In the genomic region with DNA sequence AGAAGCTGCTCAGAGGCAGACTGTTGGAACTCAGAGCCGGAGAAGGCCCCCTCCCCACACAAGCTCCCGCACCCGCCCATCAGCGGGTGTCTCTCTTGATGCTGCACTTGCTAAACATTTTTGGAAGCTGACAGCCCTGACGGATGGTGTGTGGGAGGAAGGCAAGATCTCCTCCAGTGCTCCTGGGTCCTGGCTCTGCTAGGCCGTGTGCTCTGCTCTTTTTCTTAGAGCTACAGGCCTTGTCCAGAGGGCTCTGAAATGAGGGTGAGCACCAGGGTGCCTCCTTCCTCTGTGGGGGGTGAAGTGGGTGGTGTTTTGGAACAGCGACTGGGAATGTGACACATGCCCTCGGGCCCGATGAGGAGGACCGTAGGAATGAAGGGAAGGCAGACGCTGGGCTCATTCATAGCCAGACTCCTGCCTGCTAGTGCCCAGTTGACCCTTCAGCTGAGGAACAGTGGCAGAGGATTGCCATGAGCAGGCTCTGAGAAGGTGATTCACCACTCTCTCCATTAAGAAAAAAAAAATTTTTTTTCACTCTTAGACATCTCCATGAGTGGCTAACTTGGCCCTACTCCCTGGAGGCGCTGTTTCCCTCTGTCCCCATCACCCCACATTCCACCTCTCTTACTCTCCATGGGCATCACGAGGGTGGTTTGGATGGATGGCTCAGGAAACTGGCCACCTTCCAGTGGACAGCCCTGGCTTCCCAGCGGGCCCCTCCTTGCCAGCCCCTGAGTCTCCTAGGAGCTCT, we compare ENCODE assay signal across 8 mouse cellular contexts.
DNase-seq lines count a peak whose midpoint lies in the region; ATAC-seq and TF ChIP-seq lines count a peak whose summit lies in the region.

No protein-coding gene starts in this region.

- H3K4me2 ChIP-seq in forebrain, embryonic 13.5 days, result peak overlapping the region; percentile 97
- no peak overlapping the region for H3K4me2 ChIP-seq in forebrain, embryonic 12.5 days
- peak overlapping the region; percentile 99 for H3K4me2 ChIP-seq in intestine, embryonic 15.5 days (replicated peaks)

- TF ChIP-seq POLR2A in MEL (IDR thresholded peaks at IDR 0.05; ENCODE audit: control insufficient read depth in 1 of 2, insufficient read depth in 1 of 2, low read depth in 1 of 2, low read length in 2 of 2, poor library complexity in 1 of 2), result no peak

- H3K27ac ChIP-seq in forebrain, embryonic 13.5 days, result no peak overlapping the region
- H3K27ac ChIP-seq in forebrain, embryonic 12.5 days, result no peak overlapping the region
- H3K27ac ChIP-seq in MEL (ENCODE audit: control insufficient read depth, low read depth, low read length), result no peak overlapping the region
- peak overlapping the region; percentile 45; the same call in 1 of the 2 replicates for H3K27ac ChIP-seq in intestine, embryonic 15.5 days

- peaks cover 4% of the 10 kb centered on the region for H3K79me2 ChIP-seq in MEL (ENCODE audit: control insufficient read depth, insufficient read depth, low read length, poor library complexity)

- no peak for TF ChIP-seq RAD21 in MEL (IDR thresholded peaks at IDR 0.05; ENCODE audit: low read depth, low read length)

- ATAC-seq in forebrain, embryonic 13.5 days, result no peak
- ATAC-seq in forebrain, embryonic 12.5 days (ENCODE audit: low FRiP score), result no peak
- no peak for ATAC-seq in intestine, embryonic 15.5 days

- peaks cover 36% of the 10 kb centered on the region for H3K27me3 ChIP-seq in forebrain, embryonic 13.5 days
- H3K27me3 ChIP-seq in forebrain, embryonic 12.5 days, result peaks cover 63% of the 10 kb centered on the region
- H3K27me3 ChIP-seq in MEL (ENCODE audit: control insufficient read depth in 1 of 2, insufficient read depth in 2 of 2, low read length in 2 of 2), result peaks cover 0 to 2% of the 10 kb centered on the region in 2 experiments; a peak in 1 of 4 replicates
- peaks cover 15% of the 10 kb centered on the region; the same call in 1 of the 2 replicates for H3K27me3 ChIP-seq in intestine, embryonic 15.5 days (replicated peaks)

- DNase-seq in MEL (ENCODE audit: low read depth, low spot score), result peak; percentile 32
- DNase-seq in fibroblast of lung, adult 2 months (ENCODE audit: low read depth), result peak; percentile 81
- DNase-seq in lung, postnatal 10 days, result peak; percentile 52
- DNase-seq in thymus, postnatal 14 days, result no peak
- no peak for DNase-seq in urinary bladder, postnatal 36 days (ENCODE audit: low spot score in 2 of 2)

- peak overlapping the region; percentile 54 for H3K4me3 ChIP-seq in forebrain, embryonic 13.5 days
- H3K4me3 ChIP-seq in forebrain, embryonic 12.5 days (replicated peaks), result no peak overlapping the region
- H3K4me3 ChIP-seq in MEL (ENCODE audit: control insufficient read depth in 1 of 2, insufficient read depth in 1 of 2, low read depth in 2 of 2, low read length in 2 of 2), result peak overlapping the region; percentile 48 to 75
- H3K4me3 ChIP-seq in intestine, embryonic 15.5 days (replicated peaks), result peak overlapping the region; percentile 61

- H3K36me3 ChIP-seq in forebrain, embryonic 13.5 days (ENCODE audit: poor library complexity, severe bottlenecking), result no peaks in the 10 kb centered on the region
- no peaks in the 10 kb centered on the region for H3K36me3 ChIP-seq in forebrain, embryonic 12.5 days (replicated peaks)
- H3K36me3 ChIP-seq in MEL (ENCODE audit: control insufficient read depth in 1 of 2, insufficient read depth in 2 of 2, low read length in 2 of 2), result peaks cover 0 to 44% of the 10 kb centered on the region in 2 experiments; a peak in 2 of 4 replicates
- no peaks in the 10 kb centered on the region for H3K36me3 ChIP-seq in intestine, embryonic 15.5 days

- H3K9ac ChIP-seq in forebrain, embryonic 13.5 days, result no peak overlapping the region
- no peak overlapping the region for H3K9ac ChIP-seq in forebrain, embryonic 12.5 days
- peak overlapping the region; percentile 71 for H3K9ac ChIP-seq in MEL (ENCODE audit: control insufficient read depth, low read depth, low read length, poor library complexity, severe bottlenecking)
- H3K9ac ChIP-seq in intestine, embryonic 15.5 days, result peak overlapping the region; percentile 66

- TF ChIP-seq CTCF in MEL (IDR thresholded peaks at IDR 0.05 in 2 of 3, conservative IDR thresholded peaks at IDR 0.05 in 1 of 3; ENCODE audit: control insufficient read depth in 1 of 3, insufficient read depth in 1 of 3, low read depth in 2 of 3, low read length in 3 of 3, poor library complexity in 1 of 3, severe bottlenecking in 1 of 3), result no peak

- H3K4me1 ChIP-seq in forebrain, embryonic 13.5 days, result peaks cover 46% of the 10 kb centered on the region
- peaks cover 25% of the 10 kb centered on the region for H3K4me1 ChIP-seq in forebrain, embryonic 12.5 days
- peaks cover 18 to 50% of the 10 kb centered on the region in 2 experiments for H3K4me1 ChIP-seq in MEL (ENCODE audit: control insufficient read depth in 1 of 2, insufficient read depth in 2 of 2, low read length in 2 of 2)
- peaks cover 30% of the 10 kb centered on the region for H3K4me1 ChIP-seq in intestine, embryonic 15.5 days (replicated peaks)

- no peaks in the 10 kb centered on the region for H3K9me3 ChIP-seq in forebrain, embryonic 13.5 days (replicated peaks)
- no peaks in the 10 kb centered on the region for H3K9me3 ChIP-seq in forebrain, embryonic 12.5 days
- H3K9me3 ChIP-seq in MEL (replicated peaks; ENCODE audit: insufficient read depth, low read length), result no peaks in the 10 kb centered on the region
- no peaks in the 10 kb centered on the region for H3K9me3 ChIP-seq in intestine, embryonic 15.5 days

- WGBS in forebrain, embryonic 13.5 days, result 57% methylated on average over 14 of the region's 14 CpGs
- 59% methylated on average over 14 of the region's 14 CpGs for WGBS in forebrain, embryonic 12.5 days
- 47% methylated on average over 14 of the region's 14 CpGs for WGBS in intestine, embryonic 15.5 days

- no peak for TF ChIP-seq EP300 in MEL (IDR thresholded peaks at IDR 0.05; ENCODE audit: low read depth in 1 of 2, low read length in 2 of 2)

TF ChIP-seq in MEL, 35 proteins besides CTCF, POLR2A, EP300 and RAD21:
- TF ChIP-seq ELF1 (IDR thresholded peaks at IDR 0.05; ENCODE audit: low read depth, low read length) (no peak), ZNF384 (IDR thresholded peaks at IDR 0.05; ENCODE audit: low read depth, low read length) (peak; percentile 5; the same call in 1 of the 2 replicates), NELFE (IDR thresholded peaks at IDR 0.05; ENCODE audit: low read depth, low read length) (no peak), USF2 (IDR thresholded peaks at IDR 0.05; ENCODE audit: borderline replicate concordance in 1 of 2, insufficient read depth in 1 of 2, low read depth in 1 of 2, low read length in 2 of 2) (no peak), MXI1 (IDR thresholded peaks at IDR 0.05; ENCODE audit: low read depth, low read length) (no peak)

Comparison
In these comparisons a context has a peak if more than half of its experiments do, and no peak if none do; other contexts are left out.
1. H3K9ac ChIP-seq: peak in MEL (single experiment) and intestine, embryonic 15.5 days (single experiment); none in forebrain, embryonic 13.5 days (single experiment) and forebrain, embryonic 12.5 days (single experiment).
2. DNase-seq: peak in MEL (single experiment), fibroblast of lung, adult 2 months (single experiment) and lung, postnatal 10 days (single experiment); none in thymus, postnatal 14 days (single experiment) and urinary bladder, postnatal 36 days (0 of 2).